Mouse (Mus musculus) embryonic facial prominence, embryonic 10.5 days (tissue): ENCODE data around the gene Nsmce1. TPM values are rescaled to one million over a fixed set of nuclear protein-coding genes. Genes with fewer than 3 reads are reported as not detected.
"Not testable (repeated sequence)": the region's sequence is repeated elsewhere in the genome, so short reads cannot be mapped to it uniquely, and the experiment has no call there.

Source experiments
- DNase-seq: peaks from one replicate; pipeline ENCODE4 v3.0.0-alpha.2; 2017; ENCODE audit warnings: low spot score
- H3K27ac ChIP-seq: fragments of 300-500 bp; sonication (generic); replicated peaks from 2 replicates; pipeline ENCODE4 v1.5.1; 2016; ENCODE audit warnings: mild to moderate bottlenecking
- H3K27me3 ChIP-seq: fragments of 300-500 bp; sonication (generic); replicated peaks from 2 replicates; pipeline ENCODE4 v1.6.1; 2016; ENCODE audit warnings: low read depth, mild to moderate bottlenecking; ENCODE audit not compliant: poor library complexity, severe bottlenecking
- H3K36me3 ChIP-seq: fragments of 300-500 bp; sonication (generic); replicated peaks from 2 replicates; pipeline ENCODE4 v1.6.1; 2016; ENCODE audit warnings: mild to moderate bottlenecking, moderate library complexity
- H3K4me1 ChIP-seq: fragments of 300-500 bp; sonication (generic); 2 replicates; pipeline ENCODE4 v1.6.1; 2016
- H3K4me3 ChIP-seq: fragments of 300-500 bp; sonication (generic); 2 replicates; pipeline ENCODE4 v1.5.1; 2016; ENCODE audit warnings: mild to moderate bottlenecking, moderate library complexity
- H3K9me3 ChIP-seq: fragments of 300-500 bp; sonication (generic); 2 replicates; pipeline ENCODE4 v1.6.1; 2016; ENCODE audit warnings: mild to moderate bottlenecking
- WGBS: fragments of 180-500 bp; shearing (Covaris S2); methylation state at CpG from one replicate; pipeline ENCODE4 v1.1.7; 2016; 5-methylcytosine and 5-hydroxymethylcytosine counted together
- polyA plus RNA-seq: library from polyadenylated mRNA; unstranded; fragments of >200 nt; fragmentation: Nextera tagmentation; extraction: Ambion mirVana; gene quantifications from 2 replicates; pipeline ENCODE4 v1.2.1, GENCODE M21; 2016

Nsmce1 gene
- polyA plus RNA-seq, 1 experiment from 2014 or later, result 120 TPM

- Histone ChIP-seq H3K9me3 (no peaks in the 10 kb centered on the region), H3K36me3 (peaks cover 47% of the 10 kb centered on the region), H3K4me1 (0 out of 2 replicates have a peak, but pooled peaks cover 2% of the 10 kb centered on the region), H3K4me3 (no peak overlapping the region), H3K27ac (no peak overlapping the region), H3K27me3 (no peaks in the 10 kb centered on the region)
- no peak for DNase-seq
- WGBS, result 86% methylated on average over 2 of the region's 2 CpGs
Observed at GRCm38 (mm10) chr7:125451078-125451477, 40.3 kb downstream of the Nsmce1 start.

GRCm38 (mm10) chr7:125450678-125451077 is 40.7 kb downstream of the Nsmce1 start:
- no peaks in the 10 kb centered on the region for H3K27me3 ChIP-seq
- no peak for DNase-seq
- 83% methylated on average over 1 of the region's 1 CpGs for WGBS

GRCm38 (mm10) chr7:125444464-125445401 is 46.7 kb downstream of the Nsmce1 start, which contains the start of gene Kdm8:
TSS of gene Kdm8 (plus strand) at chr7:125444676.
- 2% methylated on average over 61 of the region's 61 CpGs for WGBS
- DNase-seq, result peak; percentile 93

More at GRCm38 (mm10) chr7:125450678-125451077, 40.7 kb downstream of the Nsmce1 start:
- Histone ChIP-seq H3K4me1 (peaks cover 6% of the 10 kb centered on the region), H3K36me3 (peaks cover 43% of the 10 kb centered on the region), H3K4me3 (no peak overlapping the region), H3K9me3 (no peaks in the 10 kb centered on the region), H3K27ac (no peak overlapping the region)

GRCm38 (mm10) chr7:125444076-125444463 is 47.3 kb downstream of the Nsmce1 start:
- WGBS, result 23% methylated on average over 10 of the region's 10 CpGs
- H3K4me3 ChIP-seq, result peak overlapping the region; percentile 68
- H3K9me3 ChIP-seq, result no peaks in the 10 kb centered on the region
- H3K4me1 ChIP-seq, result peaks cover 26% of the 10 kb centered on the region
- DNase-seq, result no peak
- peaks cover 8% of the 10 kb centered on the region for H3K36me3 ChIP-seq
- no peaks in the 10 kb centered on the region for H3K27me3 ChIP-seq
- H3K27ac ChIP-seq, result peak overlapping the region; percentile 97

More at GRCm38 (mm10) chr7:125444464-125445401, 46.7 kb downstream of the Nsmce1 start, which contains the start of gene Kdm8:
- Histone ChIP-seq H3K27me3 (no peaks in the 10 kb centered on the region), H3K9me3 (no peaks in the 10 kb centered on the region), H3K27ac (peak within 1 kb of the TSS; percentile 97), H3K4me1 (peaks cover 26% of the 10 kb centered on the region), H3K36me3 (peaks cover 8% of the 10 kb centered on the region), H3K4me3 (peak within 1 kb of the TSS; percentile 68)

GRCm38 (mm10) chr7:125442323-125442722 is 49.1 kb downstream of the Nsmce1 start:
- Histone ChIP-seq H3K4me1 (peaks cover 26% of the 10 kb centered on the region), H3K4me3 (no peak overlapping the region), H3K36me3 (peaks cover 8% of the 10 kb centered on the region), H3K9me3 (no peaks in the 10 kb centered on the region), H3K27ac (no peak overlapping the region), H3K27me3 (no peaks in the 10 kb centered on the region)
- no peak for DNase-seq
- WGBS, result 75% methylated on average over 4 of the region's 4 CpGs

GRCm38 (mm10) chr7:125434666-125435290 is 56.6 kb downstream of the Nsmce1 start:
- Histone ChIP-seq H3K9me3 (no peaks in the 10 kb centered on the region), H3K4me3 (no peak overlapping the region), H3K36me3 (no peaks in the 10 kb centered on the region), H3K4me1 (peaks cover 7% of the 10 kb centered on the region; the same call in 1 of the 2 replicates), H3K27me3 (no peaks in the 10 kb centered on the region), H3K27ac (no peak overlapping the region)
- no peak for DNase-seq
- WGBS, result 57% methylated on average over 8 of the region's 8 CpGs

- DNase-seq, result no peak
- Histone ChIP-seq H3K4me3 (no peak overlapping the region), H3K4me1 (peaks cover 7% of the 10 kb centered on the region; the same call in 1 of the 2 replicates), H3K36me3 (no peaks in the 10 kb centered on the region), H3K27me3 (no peaks in the 10 kb centered on the region), H3K9me3 (no peaks in the 10 kb centered on the region), H3K27ac (no peak overlapping the region)
- 91% methylated on average over 3 of the region's 3 CpGs for WGBS
Observed at GRCm38 (mm10) chr7:125433874-125434273, 57.5 kb downstream of the Nsmce1 start.

GRCm38 (mm10) chr7:125430170-125430842 is 61.1 kb downstream of the Nsmce1 start:
- no peak for DNase-seq
- H3K4me3 ChIP-seq, result no peak overlapping the region
- no peaks in the 10 kb centered on the region for H3K36me3 ChIP-seq
- no peaks in the 10 kb centered on the region for H3K27me3 ChIP-seq
- H3K4me1 ChIP-seq, result peaks cover 7% of the 10 kb centered on the region; the same call in 1 of the 2 replicates
- H3K9me3 ChIP-seq, result no peaks in the 10 kb centered on the region
- 0 out of 2 replicates have a peak overlapping the region, but pooled peaks have one; percentile 35 for H3K27ac ChIP-seq
- WGBS, result 76% methylated on average over 7 of the region's 7 CpGs

GRCm38 (mm10) chr7:125428816-125429500 is 62.4 kb downstream of the Nsmce1 start:
- not testable (repeated sequence) for H3K9me3 ChIP-seq, H3K4me1 ChIP-seq, H3K27me3 ChIP-seq, H3K4me3 ChIP-seq, DNase-seq, H3K27ac ChIP-seq, H3K36me3 ChIP-seq
- WGBS, result 81% methylated on average over 5 of the region's 5 CpGs

- H3K36me3 ChIP-seq, result no peaks in the 10 kb centered on the region
- H3K27ac ChIP-seq, result no peak overlapping the region
- H3K9me3 ChIP-seq, result no peaks in the 10 kb centered on the region
- WGBS, result 85% methylated on average over 7 of the region's 7 CpGs
- H3K4me3 ChIP-seq, result no peak overlapping the region
- no peak for DNase-seq
- H3K4me1 ChIP-seq, result no peaks in the 10 kb centered on the region
- no peaks in the 10 kb centered on the region for H3K27me3 ChIP-seq
Observed at GRCm38 (mm10) chr7:125428381-125428780, 63.0 kb downstream of the Nsmce1 start.

GRCm38 (mm10) chr7:125427492-125428090 is 63.8 kb downstream of the Nsmce1 start:
- 0 out of 2 replicates have a peak overlapping the region, but pooled peaks have one; percentile 14 for H3K27ac ChIP-seq
- no peaks in the 10 kb centered on the region for H3K27me3 ChIP-seq
- no peaks in the 10 kb centered on the region for H3K36me3 ChIP-seq
- H3K4me3 ChIP-seq, result no peak overlapping the region
- WGBS, result 82% methylated on average over 12 of the region's 12 CpGs
- no peak for DNase-seq
- H3K4me1 ChIP-seq, result no peaks in the 10 kb centered on the region
- H3K9me3 ChIP-seq, result no peaks in the 10 kb centered on the region
